Mouse (Mus musculus) midbrain, embryonic 16.5 days (tissue): ENCODE measurements around the gene Tgm2. TPM values are rescaled to one million over a fixed set of nuclear protein-coding genes. Genes with fewer than 3 reads are reported as not detected.

Experiments used
- ATAC-seq: fragments of 200-750 bp; cut with Nextera tagmentation; 2 replicates; pipeline ENCODE4 v1.8.0; 2017; ENCODE audit warnings: moderate TSS enrichment
- H3K27ac ChIP-seq: fragments of 300-500 bp; sonication (generic); 2 replicates; pipeline ENCODE4 v1.5.1; 2014; ENCODE audit warnings: mild to moderate bottlenecking, low read length, mixed read lengths
- H3K27me3 ChIP-seq: fragments of 300-500 bp; sonication (generic); 2 replicates; pipeline ENCODE4 v1.6.1; 2014; ENCODE audit warnings: low read depth, low read length, mixed read lengths; ENCODE audit not compliant: control insufficient read depth, insufficient read depth
- H3K36me3 ChIP-seq: fragments of 300-500 bp; sonication (generic); 2 replicates; pipeline ENCODE4 v1.6.1; 2014; ENCODE audit warnings: mild to moderate bottlenecking, low read length, moderate library complexity, mixed read lengths; ENCODE audit not compliant: control insufficient read depth, insufficient read depth
- H3K4me1 ChIP-seq: fragments of 300-500 bp; sonication (generic); 2 replicates; pipeline ENCODE4 v1.6.1; 2014; ENCODE audit warnings: mild to moderate bottlenecking, low read length, mixed read lengths; ENCODE audit not compliant: control insufficient read depth, insufficient read depth
- H3K4me2 ChIP-seq: fragments of 300-500 bp; sonication (generic); 2 replicates; pipeline ENCODE4 v1.6.1; 2014; ENCODE audit warnings: mild to moderate bottlenecking, low read length, mixed read lengths
- H3K4me3 ChIP-seq: fragments of 300-500 bp; sonication (generic); 2 replicates; pipeline ENCODE4 v1.5.1; 2014; ENCODE audit warnings: low read depth, mild to moderate bottlenecking, low read length, moderate library complexity, mixed read lengths
- H3K9ac ChIP-seq: fragments of 300-500 bp; sonication (generic); 2 replicates; pipeline ENCODE4 v1.6.1; 2014; ENCODE audit warnings: low read depth, low read length, mixed read lengths
- H3K9me3 ChIP-seq: fragments of 300-500 bp; sonication (generic); replicated peaks from 2 replicates; pipeline ENCODE4 v1.6.1; 2014; ENCODE audit warnings: mild to moderate bottlenecking, low read length, mixed read lengths; ENCODE audit not compliant: control insufficient read depth, poor library complexity, severe bottlenecking
- WGBS: fragments of 180-500 bp; shearing (Covaris S2); extraction: QIAGEN DNeasy Blood & Tissue Kit; methylation state at CpG from one replicate; pipeline ENCODE4 v1.1.7; 2014; 5-methylcytosine and 5-hydroxymethylcytosine counted together
- polyA plus RNA-seq: library from polyadenylated mRNA; unstranded; fragments of >200 nt; fragmentation: Nextera tagmentation; extraction: Ambion mirVana; gene quantifications from 2 replicates; pipeline ENCODE4 v1.2.1, GENCODE M21; 2015

The Tgm2 gene
- polyA plus RNA-seq, 1 experiment from 2014 or later, result 7.1 TPM

- 72% methylated on average over 5 of the region's 5 CpGs for WGBS
- Histone ChIP-seq H3K27me3 (peaks cover 2% of the 10 kb centered on the region; the same call in 1 of the 2 replicates), H3K9me3 (no peaks in the 10 kb centered on the region), H3K36me3 (no peaks in the 10 kb centered on the region), H3K9ac (no peak overlapping the region), H3K4me1 (peaks cover 3% of the 10 kb centered on the region; the same call in 1 of the 2 replicates), H3K4me2 (no peak overlapping the region), H3K4me3 (no peak overlapping the region; the same call in 1 of the 2 replicates), H3K27ac (no peak overlapping the region)
- no peak for ATAC-seq
Measured at GRCm38 (mm10) chr2:158145528-158146065, 639 bp downstream of the Tgm2 start.

DNA sequence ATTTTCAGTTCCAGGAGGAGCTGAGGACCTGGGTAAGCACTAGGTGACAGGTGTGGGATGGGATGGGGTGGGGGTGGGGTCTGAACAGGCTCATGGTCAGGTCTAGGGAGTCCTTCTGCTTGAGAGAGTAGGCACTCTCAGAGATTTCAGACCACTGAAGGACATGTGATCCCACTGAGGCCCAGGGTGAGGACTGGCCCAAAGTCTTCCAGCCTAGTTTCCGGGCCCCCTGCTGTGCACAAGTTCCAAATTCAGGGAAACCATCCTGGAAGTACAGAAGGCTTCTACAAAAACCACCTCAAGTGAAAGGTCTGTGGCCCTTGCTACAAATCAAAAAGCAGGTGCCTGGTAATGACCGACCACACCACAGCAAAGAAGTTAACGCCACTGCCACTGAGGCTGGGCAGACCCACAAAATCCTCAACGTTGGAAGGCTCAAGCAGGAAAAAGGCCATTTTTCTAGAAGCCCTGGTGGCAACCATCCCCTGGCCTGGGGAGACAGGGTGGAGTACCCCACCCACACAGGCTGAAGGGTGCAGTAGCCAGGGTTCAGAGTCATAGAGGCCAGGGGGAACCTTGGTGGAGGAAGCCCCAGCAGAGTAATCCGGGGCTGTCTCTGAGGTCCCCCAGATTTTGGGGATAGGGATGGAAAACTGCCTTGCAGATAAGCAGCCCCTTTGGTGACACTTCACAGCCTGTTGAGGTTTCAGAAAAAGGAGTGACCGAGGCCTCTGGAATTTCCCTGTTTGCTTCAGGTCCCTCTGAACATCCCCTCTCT is 1.3 kb downstream of the Tgm2 start:
- 88% methylated on average over 6 of the region's 6 CpGs for WGBS

GRCm38 (mm10) chr2:158144263-158144662 is 2.0 kb downstream of the Tgm2 start:
- H3K9ac ChIP-seq, result no peak overlapping the region
- peaks cover 3% of the 10 kb centered on the region; the same call in 1 of the 2 replicates for H3K4me1 ChIP-seq
- H3K36me3 ChIP-seq, result no peaks in the 10 kb centered on the region
- no peak for ATAC-seq
- no peaks in the 10 kb centered on the region for H3K9me3 ChIP-seq
- no peak overlapping the region for H3K27ac ChIP-seq
- peaks cover 2% of the 10 kb centered on the region; the same call in 1 of the 2 replicates for H3K27me3 ChIP-seq
- H3K4me2 ChIP-seq, result no peak overlapping the region
- 58% methylated on average over 8 of the region's 8 CpGs for WGBS
- no peak overlapping the region for H3K4me3 ChIP-seq

More for the DNA sequence above, 1.3 kb downstream of the Tgm2 start:
- ATAC-seq, result no peak
- H3K4me3 ChIP-seq, result no peak overlapping the region
- peaks cover 2% of the 10 kb centered on the region; the same call in 1 of the 2 replicates for H3K27me3 ChIP-seq
- no peaks in the 10 kb centered on the region for H3K9me3 ChIP-seq
- H3K4me2 ChIP-seq, result no peak overlapping the region
- no peaks in the 10 kb centered on the region for H3K36me3 ChIP-seq
- no peak overlapping the region for H3K9ac ChIP-seq
- H3K4me1 ChIP-seq, result peaks cover 3% of the 10 kb centered on the region; the same call in 1 of the 2 replicates
- H3K27ac ChIP-seq, result no peak overlapping the region

- WGBS, result 64% methylated on average over 3 of the region's 3 CpGs
- H3K27ac ChIP-seq, result no peak overlapping the region
- peaks cover 3% of the 10 kb centered on the region; the same call in 1 of the 2 replicates for H3K4me1 ChIP-seq
- H3K36me3 ChIP-seq, result no peaks in the 10 kb centered on the region
- H3K27me3 ChIP-seq, result peaks cover 2% of the 10 kb centered on the region; the same call in 1 of the 2 replicates
- no peaks in the 10 kb centered on the region for H3K9me3 ChIP-seq
- H3K4me2 ChIP-seq, result no peak overlapping the region
- no peak overlapping the region for H3K4me3 ChIP-seq
- H3K9ac ChIP-seq, result no peak overlapping the region
- no peak for ATAC-seq
Measured at GRCm38 (mm10) chr2:158143816-158144215, 2.4 kb downstream of the Tgm2 start.

GRCm38 (mm10) chr2:158142981-158143380 is 3.3 kb downstream of the Tgm2 start:
- Histone ChIP-seq H3K27ac (no peak overlapping the region), H3K4me2 (no peak overlapping the region), H3K36me3 (no peaks in the 10 kb centered on the region), H3K9ac (no peak overlapping the region), H3K27me3 (peaks cover 2% of the 10 kb centered on the region; the same call in 1 of the 2 replicates), H3K9me3 (no peaks in the 10 kb centered on the region), H3K4me3 (no peak overlapping the region), H3K4me1 (peaks cover 3% of the 10 kb centered on the region; the same call in 1 of the 2 replicates)
- WGBS, result 84% methylated on average over 18 of the region's 18 CpGs
- no peak for ATAC-seq

DNA sequence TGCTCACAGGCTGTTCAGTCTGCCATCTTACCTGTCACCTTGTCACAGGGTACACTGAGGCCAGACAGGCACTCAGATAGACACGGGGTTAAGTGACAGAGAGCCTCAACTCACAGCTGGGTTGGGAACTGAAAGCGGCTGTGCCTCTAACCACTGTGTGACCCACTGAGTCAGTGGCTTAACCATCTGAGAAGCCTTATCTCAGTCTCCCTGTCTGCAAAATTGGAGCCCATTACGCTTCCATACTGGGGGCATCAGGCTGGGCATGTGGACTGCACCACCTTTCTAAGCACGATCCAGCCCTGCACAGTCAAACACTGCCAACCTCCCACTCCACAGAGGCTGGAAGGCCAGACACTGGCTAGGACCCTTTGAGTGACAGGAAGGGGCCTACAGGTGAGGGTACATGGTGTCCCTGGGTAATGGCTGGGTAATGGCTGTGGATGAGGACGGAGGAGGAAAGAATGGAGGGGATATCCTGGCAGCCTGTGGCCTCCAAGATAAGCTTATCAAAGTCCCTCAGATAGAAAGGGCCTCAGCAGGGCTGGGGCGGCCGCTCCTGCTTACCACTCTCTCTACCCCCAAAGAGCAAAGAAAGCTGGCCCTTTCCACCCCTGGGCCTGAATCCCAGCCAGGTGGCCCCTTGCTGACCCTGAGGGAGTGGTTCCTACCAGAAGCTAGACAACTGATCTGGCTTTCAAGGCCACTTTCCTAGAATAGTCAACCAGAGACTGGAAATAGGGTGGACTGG is 4.4 kb downstream of the Tgm2 start:
- H3K4me3 ChIP-seq, result no peak overlapping the region
- no peaks in the 10 kb centered on the region for H3K36me3 ChIP-seq
- H3K4me1 ChIP-seq, result peaks cover 3% of the 10 kb centered on the region; the same call in 1 of the 2 replicates
- no peak overlapping the region for H3K27ac ChIP-seq
- H3K27me3 ChIP-seq, result peaks cover 2% of the 10 kb centered on the region; the same call in 1 of the 2 replicates
- no peak for ATAC-seq
- no peak overlapping the region for H3K4me2 ChIP-seq
- WGBS, result 89% methylated on average over 7 of the region's 7 CpGs
- H3K9ac ChIP-seq, result no peak overlapping the region
- H3K9me3 ChIP-seq, result no peaks in the 10 kb centered on the region

- H3K27ac ChIP-seq, result no peak overlapping the region
- no peaks in the 10 kb centered on the region for H3K9me3 ChIP-seq
- peaks cover 2% of the 10 kb centered on the region; the same call in 1 of the 2 replicates for H3K4me1 ChIP-seq
- no peak overlapping the region for H3K4me2 ChIP-seq
- no peak for ATAC-seq
- no peak overlapping the region for H3K4me3 ChIP-seq
- WGBS, result 76% methylated on average over 7 of the region's 7 CpGs
- peaks cover 2% of the 10 kb centered on the region; the same call in 1 of the 2 replicates for H3K27me3 ChIP-seq
- H3K36me3 ChIP-seq, result no peaks in the 10 kb centered on the region
- H3K9ac ChIP-seq, result no peak overlapping the region
Measured at GRCm38 (mm10) chr2:158141271-158141670, 5.0 kb downstream of the Tgm2 start.

DNA sequence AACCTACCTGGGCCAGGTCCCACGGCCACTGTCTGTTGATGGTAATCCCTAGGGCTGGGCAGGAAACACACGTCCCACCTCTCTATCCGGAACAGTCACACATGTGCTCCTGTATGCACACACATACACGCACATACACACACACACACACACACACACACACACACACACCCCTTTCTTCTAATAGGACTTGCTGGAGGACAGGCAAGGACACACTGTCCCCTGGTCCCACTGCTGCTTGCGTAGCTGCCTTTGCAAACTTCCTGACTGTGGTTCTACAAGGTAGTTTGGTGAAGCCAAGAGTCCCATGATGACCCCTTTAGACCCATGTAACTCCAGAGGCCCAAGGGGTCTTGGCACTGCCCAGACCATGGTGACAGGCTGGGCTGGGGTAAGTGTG is 5.6 kb downstream of the Tgm2 start:
- Histone ChIP-seq H3K27me3 (peaks cover 2% of the 10 kb centered on the region; the same call in 1 of the 2 replicates), H3K9ac (no peak overlapping the region), H3K36me3 (no peaks in the 10 kb centered on the region), H3K4me3 (no peak overlapping the region), H3K4me1 (no peaks in the 10 kb centered on the region), H3K27ac (no peak overlapping the region), H3K4me2 (no peak overlapping the region), H3K9me3 (no peaks in the 10 kb centered on the region)
- ATAC-seq, result no peak
- WGBS, result 78% methylated on average over 5 of the region's 5 CpGs
